Mouse (Mus musculus) subcutaneous adipose tissue, adult 2 months (tissue): ENCODE results near the gene Pip4k2b. TPM values are rescaled to one million over a fixed set of nuclear protein-coding genes. Genes with fewer than 3 reads are reported as not detected.

Experiments used
- polyA plus RNA-seq: library from polyadenylated mRNA; depleted of rRNA; stranded (reverse); fragments of >200 nt; gene quantifications from 2 replicates; pipeline ENCODE4 v1.2.3, GENCODE M21; 2012; ENCODE audit warnings: low replicate concordance; rRNA removed

Pip4k2b gene
- polyA plus RNA-seq = 18.1 and 27.7 TPM in 2 replicates

DNA sequence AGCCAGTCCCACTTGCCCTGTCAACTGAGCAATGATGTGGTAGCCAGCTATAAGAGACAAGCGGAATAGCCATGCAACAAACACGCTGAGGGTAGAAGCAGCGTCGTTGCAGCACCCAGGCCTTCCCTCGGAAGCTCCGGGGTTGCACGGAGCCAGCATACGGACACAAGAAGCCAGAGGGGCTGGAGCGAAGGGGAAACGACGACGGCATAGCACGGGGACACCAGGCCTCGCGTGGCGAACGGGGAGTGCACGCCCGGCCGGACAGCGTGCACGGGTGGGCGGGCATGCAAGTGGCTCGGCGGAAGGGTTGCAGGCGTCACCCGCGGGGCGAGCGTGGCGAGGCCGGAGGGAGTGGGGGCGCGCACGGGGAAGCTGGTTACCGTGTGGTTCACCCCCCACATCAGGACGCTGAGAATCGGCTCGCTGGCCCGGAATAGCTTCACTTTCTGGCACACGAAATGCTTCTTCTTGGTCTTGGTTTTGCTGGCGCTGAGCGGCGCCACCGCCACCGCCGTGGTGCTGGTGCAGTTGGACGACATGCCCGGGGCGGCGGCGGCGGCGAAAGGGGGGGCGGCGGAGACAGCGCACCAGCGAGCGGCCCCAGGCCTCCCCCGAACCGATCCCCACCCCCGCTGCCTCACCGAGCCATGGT is at the start of gene Pip4k2b:
Gene Pip4k2b, minus strand, starts transcription at position 642 of the 655 bp plus-strand sequence.

DNA sequence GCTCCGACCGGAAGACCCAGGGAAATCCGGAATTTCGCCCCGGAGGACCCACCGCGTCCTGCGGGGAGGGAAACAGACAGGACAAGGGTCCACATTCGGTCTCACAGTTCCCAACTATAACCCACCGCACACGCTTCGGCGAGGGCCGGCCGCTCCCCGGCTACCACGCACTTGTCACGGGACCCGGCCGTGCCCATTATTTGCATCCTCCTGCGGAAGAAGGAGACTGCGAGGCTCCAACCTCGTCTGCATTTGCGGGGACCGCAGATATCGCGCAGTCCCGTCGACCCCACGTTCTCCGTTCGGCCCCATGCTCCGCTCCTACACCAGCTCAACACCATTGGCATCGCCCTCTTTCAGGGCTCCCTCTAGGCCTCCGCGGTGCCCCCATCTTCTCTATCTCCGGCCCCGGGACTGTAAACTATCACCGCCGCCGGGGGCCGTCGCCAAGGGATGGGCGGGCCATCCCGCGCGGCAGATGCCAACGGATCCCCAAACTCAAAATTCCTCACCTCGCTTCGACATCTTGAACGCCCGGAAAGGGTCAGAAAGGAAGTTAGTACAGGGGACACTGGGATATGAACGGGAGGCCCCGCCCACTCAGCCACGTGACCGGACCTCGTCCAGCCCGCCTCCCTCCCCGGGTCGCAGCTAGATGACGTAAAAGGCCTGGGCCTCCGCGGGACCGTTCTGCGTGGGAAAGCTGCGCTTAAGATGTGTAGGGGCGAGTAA is 37.5 kb upstream of the Pip4k2b start, which contains the start of gene Rpl23:
Gene Rpl23, minus strand, starts transcription at position 606 of the 732 bp plus-strand sequence.

DNA sequence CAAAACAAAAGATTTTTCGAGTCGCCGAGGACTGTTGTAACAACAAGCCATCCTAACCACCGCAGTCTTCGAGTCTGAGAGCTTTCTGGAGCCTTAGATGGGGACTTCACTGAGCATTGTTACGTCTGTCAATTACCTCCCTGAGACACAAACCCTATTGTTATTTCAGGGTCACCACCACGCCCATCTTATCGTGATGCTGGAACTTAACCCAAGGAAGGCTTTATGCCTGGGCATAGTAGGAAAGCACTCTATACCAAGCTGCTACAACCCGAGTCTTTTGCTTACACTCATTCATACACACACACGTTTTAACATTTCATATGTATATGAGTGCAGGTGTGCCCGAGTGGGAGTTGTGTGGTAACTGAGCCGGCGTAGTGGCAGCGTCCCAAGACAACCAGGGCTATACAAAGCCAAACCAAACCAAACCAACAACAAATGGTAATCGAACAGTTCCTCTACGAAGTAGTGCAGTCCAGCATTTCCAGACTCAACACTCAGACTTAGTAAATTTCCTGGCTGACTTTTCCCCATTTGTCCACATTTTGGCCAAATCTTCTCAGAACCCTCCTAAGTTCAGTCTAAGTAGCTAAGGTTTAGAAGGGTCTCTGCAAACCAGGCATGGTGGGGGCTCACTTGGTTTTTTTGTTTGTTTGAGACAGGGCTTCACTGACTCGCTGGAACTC is 31.4 kb upstream of the Pip4k2b start, which contains the start of gene 1700001P01Rik:
Gene 1700001P01Rik, minus strand, starts transcription at position 111 of the 689 bp plus-strand sequence.

DNA sequence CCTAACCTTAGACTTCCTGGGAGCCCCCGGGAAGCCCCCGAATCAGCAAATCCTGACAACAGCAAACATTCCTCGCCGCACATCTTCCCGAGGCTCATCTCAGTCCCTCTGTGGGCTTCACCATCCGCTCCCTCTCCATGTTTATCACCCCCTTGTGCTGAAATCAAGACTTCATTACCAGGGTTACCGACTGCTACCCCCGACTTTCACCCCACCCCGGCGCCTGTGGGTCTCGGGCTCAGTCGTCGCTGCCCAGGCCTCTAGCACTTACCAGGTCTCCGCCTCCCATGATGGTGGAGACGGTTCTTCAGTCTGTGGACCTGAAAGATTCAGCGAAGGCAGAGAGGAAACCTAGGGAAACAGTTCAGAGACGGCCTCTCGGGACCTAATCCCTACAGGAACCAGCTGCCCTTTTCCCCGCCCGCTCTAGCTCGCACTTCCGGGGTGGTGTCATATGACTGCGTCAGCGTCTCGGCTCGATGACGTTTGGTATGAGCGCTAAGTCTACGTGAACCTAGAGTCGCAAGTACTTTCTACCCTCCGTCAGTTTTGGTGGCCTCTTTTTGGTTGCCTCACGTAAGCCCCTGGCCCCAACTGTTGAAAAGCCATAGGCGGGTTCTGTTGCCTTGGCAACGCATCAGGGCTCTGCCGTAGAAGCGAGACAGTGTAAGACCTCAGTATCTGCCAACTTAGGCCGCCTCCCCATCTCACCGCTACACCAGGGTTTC is 21.8 kb upstream of the Pip4k2b start, which contains the start of gene Cwc25:
Gene Cwc25, minus strand, starts transcription at position 403 of the 728 bp plus-strand sequence.

DNA sequence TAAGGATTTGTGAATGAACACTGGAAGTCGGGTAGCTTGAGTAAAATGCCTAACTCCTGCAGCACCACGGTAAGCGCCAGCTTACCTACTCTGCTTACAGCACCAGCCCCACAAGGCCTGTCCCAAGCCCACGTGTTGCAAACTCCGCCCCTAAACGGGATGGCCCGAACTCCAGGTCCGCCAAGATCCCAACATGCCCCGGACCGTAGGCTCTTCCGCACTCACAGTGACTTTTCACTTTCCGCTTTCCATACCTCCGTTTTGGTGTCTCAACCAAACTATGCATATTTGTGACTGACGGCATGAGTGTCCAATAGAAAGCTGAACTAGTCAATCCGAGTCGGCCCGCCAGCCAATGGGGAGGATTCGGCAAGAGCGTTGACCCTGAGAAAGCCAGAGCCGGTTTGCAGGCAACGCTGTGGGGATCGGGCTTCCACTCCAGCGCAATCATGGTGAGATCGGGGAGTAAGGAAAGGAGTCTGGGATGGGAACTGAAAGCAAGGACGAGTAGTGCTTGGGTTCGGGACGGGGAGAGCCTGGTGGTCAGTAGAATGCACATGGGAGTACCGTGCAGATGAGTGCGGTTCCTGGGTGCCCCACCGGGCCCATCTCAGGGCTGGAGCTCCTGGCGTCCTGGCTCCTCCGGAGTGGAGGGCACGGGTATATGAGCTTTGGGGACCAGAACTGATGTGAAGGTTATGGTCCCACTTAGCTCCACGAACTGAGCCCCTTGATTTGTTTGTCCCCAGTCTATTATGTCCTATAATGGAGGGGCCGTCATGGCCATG is 41.3 kb downstream of the Pip4k2b start, which contains the start of gene Psmb3:
Gene Psmb3, plus strand, starts transcription at position 361 of the 788 bp plus-strand sequence.

DNA sequence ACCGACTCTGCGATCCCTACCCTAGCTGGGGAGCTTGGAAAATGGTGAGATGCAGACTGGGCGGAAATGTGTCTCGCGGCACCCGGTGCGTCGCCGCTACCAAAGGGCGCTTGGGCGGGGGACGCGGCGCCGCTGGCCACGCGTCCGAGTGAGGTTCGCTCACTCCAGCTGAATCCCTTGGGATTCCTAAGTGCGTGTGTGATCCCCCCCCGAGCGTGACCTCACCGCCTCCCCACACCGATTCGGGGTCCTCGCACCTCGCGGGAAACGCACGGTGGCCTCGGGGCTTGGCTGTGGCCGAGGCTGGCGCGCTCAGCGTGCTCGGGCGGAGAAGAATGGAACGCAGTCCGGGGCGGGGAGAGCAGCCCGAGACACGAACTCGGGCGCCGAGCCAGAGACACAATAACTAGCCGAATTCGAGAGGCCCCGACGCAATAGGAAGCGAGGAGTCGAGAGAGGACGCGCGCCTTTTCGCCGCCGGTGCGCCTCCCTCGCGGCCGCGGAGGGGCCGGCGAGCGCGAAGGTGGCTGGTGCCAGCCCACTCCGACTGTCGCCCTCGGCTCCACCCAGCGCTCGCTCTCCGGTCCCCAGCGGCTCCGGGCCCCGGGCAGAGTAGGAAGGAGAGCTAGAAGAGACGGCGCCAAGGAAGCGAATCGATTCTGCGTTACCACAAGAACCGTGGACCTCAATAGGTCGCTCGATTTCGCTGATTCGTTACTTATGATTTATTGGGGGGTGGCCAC is 44.3 kb downstream of the Pip4k2b start, which contains the start of gene Pcgf2:
Gene Pcgf2, minus strand, starts transcription at position 495 of the 743 bp plus-strand sequence.

DNA sequence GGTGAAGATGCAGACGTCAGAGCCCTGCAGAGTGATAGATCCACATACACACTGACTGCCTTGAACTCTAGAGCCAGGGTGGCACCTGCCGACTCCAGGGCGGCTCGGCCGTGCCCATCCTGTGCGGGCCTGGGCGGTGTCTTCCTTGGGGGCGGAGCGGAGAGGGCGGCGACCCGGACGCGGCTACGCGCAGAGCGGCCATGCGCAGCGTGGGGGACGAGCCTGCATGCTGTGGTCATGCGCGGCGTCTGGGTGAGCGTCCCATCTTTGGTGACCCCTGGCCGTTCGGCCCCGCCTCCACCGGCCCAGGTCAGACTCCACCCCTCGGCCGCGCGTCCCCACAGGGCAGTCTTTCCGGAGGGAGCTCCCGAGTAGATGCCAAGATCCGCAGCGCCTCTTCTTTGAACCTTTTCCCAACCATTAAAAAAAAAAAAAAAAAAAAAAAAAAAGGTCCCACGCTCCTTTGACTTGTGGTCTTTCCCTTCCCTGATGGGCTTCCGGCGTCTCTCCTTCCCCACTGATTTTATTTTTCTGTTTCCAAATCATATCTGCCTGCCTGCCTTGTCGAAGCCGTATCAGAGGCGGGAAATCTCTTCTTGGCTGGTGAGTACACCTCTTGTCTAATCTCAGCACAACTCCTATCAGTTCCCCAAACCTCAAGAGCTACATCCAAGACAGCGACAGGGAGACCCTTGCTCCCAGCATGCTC is 58.7 kb downstream of the Pip4k2b start, which contains the start of gene Cisd3:
Gene Cisd3, plus strand, starts transcription at position 214 of the 709 bp plus-strand sequence.

Other genes with a start within 250 kb of the Pip4k2b start
- not detected in 2 replicates for gene 4933428G20Rik, start 244.4 kb downstream of the Pip4k2b start, polyA plus RNA-seq
- gene Srcin1, start 168.5 kb downstream of the Pip4k2b start, polyA plus RNA-seq = 0.36 and 1.1 TPM in 2 replicates
- 0.30 and 1.7 TPM in 2 replicates for gene Epop, start 115.0 kb downstream of the Pip4k2b start, polyA plus RNA-seq
- gene Mllt6, start 81.3 kb downstream of the Pip4k2b start, polyA plus RNA-seq = 30.3 and 50.1 TPM in 2 replicates
- 95.9 and 191 TPM in 2 replicates for gene Cisd3, start 58.9 kb downstream of the Pip4k2b start, polyA plus RNA-seq
- gene Pcgf2, start 44.2 kb downstream of the Pip4k2b start, polyA plus RNA-seq = 22.7 and 72.3 TPM in 2 replicates
- gene Psmb3, start 41.3 kb downstream of the Pip4k2b start, polyA plus RNA-seq = 423 and 446 TPM in 2 replicates
- gene Cwc25, start 21.9 kb upstream of the Pip4k2b start, polyA plus RNA-seq = 8.0 and 11.9 TPM in 2 replicates
- gene 1700001P01Rik, start 31.2 kb upstream of the Pip4k2b start, polyA plus RNA-seq = 0.32 TPM in 1 of 2 replicates, not detected in the other
- gene Rpl23, start 37.7 kb upstream of the Pip4k2b start, polyA plus RNA-seq = 83.7 and 182 TPM in 2 replicates
- gene Lasp1, start 54.3 kb upstream of the Pip4k2b start, polyA plus RNA-seq = 134 and 175 TPM in 2 replicates
- 2.0 and 12.6 TPM in 2 replicates for gene B230217C12Rik, start 96.1 kb upstream of the Pip4k2b start, polyA plus RNA-seq
- gene Fbxo47, start 139.4 kb upstream of the Pip4k2b start, polyA plus RNA-seq = 0.54 and 0.62 TPM in 2 replicates
- gene Plxdc1, start 241.7 kb upstream of the Pip4k2b start, polyA plus RNA-seq = 3.9 and 8.7 TPM in 2 replicates